Mouse (Mus musculus): ENCODE measurements at regions not wholly inside any gene's neighbourhood (a gene's known extent, or its start where the extent isn't known, plus 50 kb on each side); places are given as distances from the start of the nearest gene placed in this dataset.

DNA sequence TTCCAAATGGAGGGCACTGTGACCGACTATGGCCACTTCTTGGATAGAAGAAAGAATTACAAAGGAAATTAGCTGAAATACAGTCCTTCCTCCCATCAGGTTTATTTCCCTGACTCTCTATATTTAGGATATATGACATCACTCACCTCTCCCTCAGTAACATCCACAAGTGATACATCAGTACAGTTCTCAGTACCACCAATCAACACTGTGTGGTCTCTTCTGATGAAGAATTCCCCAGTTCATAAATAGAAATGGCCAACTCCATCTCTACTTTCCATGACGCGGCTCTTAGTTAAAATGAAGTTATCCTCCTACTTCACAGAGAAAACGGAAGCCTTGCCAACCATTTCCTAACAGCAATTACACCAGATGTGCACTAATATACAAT lies 208.3 kb upstream of the Dio2 start:
- TF ChIP-seq POLR2A (IDR thresholded peaks at IDR 0.05; ENCODE audit: extremely low read depth, insufficient read depth, low read length) (no peak), CTCF (IDR thresholded peaks at IDR 0.05; ENCODE audit: low read depth, low read length) (no peak)
- DNase-seq (ENCODE audit: extremely low read depth, low read depth, low spot score): no peak
- no peaks in the 10 kb centered on the region for H3K79me2 ChIP-seq (ENCODE audit: control insufficient read depth, insufficient read depth, low read length)
- H3K4me1 ChIP-seq (ENCODE audit: control insufficient read depth, insufficient read depth, low read length): no peaks in the 10 kb centered on the region
- no peak overlapping the region for H3K27ac ChIP-seq (replicated peaks; ENCODE audit: insufficient read depth, low read depth, low read length)
- H3K4me3 ChIP-seq (ENCODE audit: insufficient read depth, low read depth, low read length): no peak overlapping the region
- H3K27me3 ChIP-seq (ENCODE audit: control insufficient read depth, insufficient read depth, low read length): no peaks in the 10 kb centered on the region
- 87% methylated on average over 4 of the region's 4 CpGs for WGBS
- H3K9ac ChIP-seq (ENCODE audit: low read depth, low read length): no peak overlapping the region
- no peaks in the 10 kb centered on the region for H3K36me3 ChIP-seq (ENCODE audit: control insufficient read depth, insufficient read depth, low read length)

DNA sequence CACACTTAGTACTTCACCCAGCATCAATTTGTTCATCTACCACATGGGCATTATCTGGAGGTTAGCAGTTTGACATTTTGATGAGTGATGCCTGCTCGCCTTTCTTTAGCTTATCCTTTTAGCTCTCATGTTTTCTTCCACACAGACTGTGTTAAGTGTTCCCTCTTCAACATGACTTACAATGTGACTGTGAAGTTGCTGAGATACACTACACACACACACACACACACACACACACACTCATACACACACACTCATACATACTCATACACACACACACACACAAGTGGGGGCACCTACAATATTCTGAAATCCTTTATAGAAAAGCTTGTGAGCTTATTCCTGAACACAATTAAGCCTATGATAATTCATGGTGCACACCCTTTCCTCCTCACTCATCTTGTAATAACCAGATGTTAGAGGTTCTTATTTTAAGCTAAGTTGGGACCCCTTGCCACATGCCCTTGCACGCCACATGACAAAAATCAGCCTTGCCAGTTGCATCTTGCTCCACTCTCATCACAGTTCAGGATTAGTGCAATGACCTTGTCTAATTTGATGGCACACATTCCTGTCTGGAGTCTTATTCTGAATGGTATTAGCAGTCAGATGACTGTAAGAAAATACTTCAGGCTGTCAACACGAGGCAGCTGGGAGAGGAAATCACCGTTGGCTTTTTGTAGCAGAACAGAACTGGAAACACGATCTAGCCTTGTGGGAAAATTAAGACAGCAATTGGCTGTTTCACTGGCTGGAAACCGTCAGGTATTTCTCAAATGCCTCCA lies 207.7 kb upstream of the Dio2 start:
- no peak for DNase-seq (ENCODE audit: extremely low read depth, low read depth, low spot score)
- no peaks in the 10 kb centered on the region for H3K27me3 ChIP-seq (ENCODE audit: control insufficient read depth, insufficient read depth, low read length)
- H3K27ac ChIP-seq (replicated peaks; ENCODE audit: insufficient read depth, low read depth, low read length): no peak overlapping the region
- TF ChIP-seq POLR2A (IDR thresholded peaks at IDR 0.05; ENCODE audit: extremely low read depth, insufficient read depth, low read length) (no peak), CTCF (IDR thresholded peaks at IDR 0.05; ENCODE audit: low read depth, low read length) (no peak)
- H3K4me1 ChIP-seq (ENCODE audit: control insufficient read depth, insufficient read depth, low read length): no peaks in the 10 kb centered on the region
- no peaks in the 10 kb centered on the region for H3K36me3 ChIP-seq (ENCODE audit: control insufficient read depth, insufficient read depth, low read length)
- H3K4me3 ChIP-seq (ENCODE audit: insufficient read depth, low read depth, low read length): no peak overlapping the region
- H3K9ac ChIP-seq (ENCODE audit: low read depth, low read length): no peak overlapping the region
- 79% methylated on average over 6 of the region's 6 CpGs for WGBS
- no peaks in the 10 kb centered on the region for H3K79me2 ChIP-seq (ENCODE audit: control insufficient read depth, insufficient read depth, low read length)

DNA sequence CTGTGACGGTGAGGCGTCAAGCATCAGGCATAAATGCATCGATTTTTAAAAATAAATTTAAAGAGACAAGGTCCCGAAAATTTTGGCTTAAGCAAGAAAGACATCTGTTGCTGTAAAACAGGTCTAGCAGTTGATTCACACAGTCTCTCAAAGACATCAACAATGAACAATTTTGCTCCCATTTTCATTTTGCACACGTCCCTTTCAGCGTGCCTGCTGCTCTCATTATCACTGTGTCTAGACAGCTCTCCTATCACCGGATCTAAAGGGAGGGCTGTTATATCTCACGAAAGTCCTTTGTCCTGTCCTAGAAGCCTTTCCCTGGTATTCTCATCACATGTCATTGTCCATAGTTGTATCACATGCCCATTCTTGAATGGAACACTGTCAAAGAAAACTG lies 194.4 kb upstream of the Dio2 start:
- H3K27ac ChIP-seq (replicated peaks; ENCODE audit: insufficient read depth, low read depth, low read length): no peak overlapping the region
- H3K79me2 ChIP-seq (ENCODE audit: control insufficient read depth, insufficient read depth, low read length): no peaks in the 10 kb centered on the region
- DNase-seq (ENCODE audit: extremely low read depth, low read depth, low spot score): no peak
- no peaks in the 10 kb centered on the region for H3K36me3 ChIP-seq (ENCODE audit: control insufficient read depth, insufficient read depth, low read length)
- no peak overlapping the region for H3K4me3 ChIP-seq (ENCODE audit: insufficient read depth, low read depth, low read length)
- H3K9ac ChIP-seq (ENCODE audit: low read depth, low read length): no peak overlapping the region
- H3K4me1 ChIP-seq (ENCODE audit: control insufficient read depth, insufficient read depth, low read length): no peaks in the 10 kb centered on the region
- 92% methylated on average over 8 of the region's 8 CpGs for WGBS
- TF ChIP-seq POLR2A (IDR thresholded peaks at IDR 0.05; ENCODE audit: extremely low read depth, insufficient read depth, low read length) (no peak), CTCF (IDR thresholded peaks at IDR 0.05; ENCODE audit: low read depth, low read length) (no peak)
- H3K27me3 ChIP-seq (ENCODE audit: control insufficient read depth, insufficient read depth, low read length): no peaks in the 10 kb centered on the region

DNA sequence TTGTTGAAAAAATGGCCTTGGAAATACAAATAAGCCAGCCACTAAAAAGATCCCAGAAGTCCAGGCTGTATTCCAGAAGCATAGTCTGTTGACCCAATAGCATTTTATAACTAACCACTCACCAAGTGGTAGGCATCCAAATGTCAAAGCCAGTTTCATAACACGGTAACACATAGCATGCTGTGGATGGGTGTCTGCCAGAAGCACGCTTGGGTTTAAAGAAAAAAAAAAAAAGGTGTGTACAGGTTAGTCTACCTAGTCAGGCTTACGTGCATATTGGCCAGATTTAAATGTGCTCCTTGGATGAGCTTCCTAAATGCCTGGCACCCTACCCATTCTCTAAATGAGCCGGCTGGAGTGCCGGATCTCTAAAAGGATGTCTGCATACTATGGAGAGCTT lies 194.0 kb upstream of the Dio2 start:
- no peak overlapping the region for H3K27ac ChIP-seq (replicated peaks; ENCODE audit: insufficient read depth, low read depth, low read length)
- H3K4me3 ChIP-seq (ENCODE audit: insufficient read depth, low read depth, low read length): no peak overlapping the region
- H3K27me3 ChIP-seq (ENCODE audit: control insufficient read depth, insufficient read depth, low read length): no peaks in the 10 kb centered on the region
- 38% methylated on average over 5 of the region's 5 CpGs for WGBS
- no peaks in the 10 kb centered on the region for H3K79me2 ChIP-seq (ENCODE audit: control insufficient read depth, insufficient read depth, low read length)
- no peaks in the 10 kb centered on the region for H3K36me3 ChIP-seq (ENCODE audit: control insufficient read depth, insufficient read depth, low read length)
- no peak overlapping the region for H3K9ac ChIP-seq (ENCODE audit: low read depth, low read length)
- no peak for TF ChIP-seq POLR2A (IDR thresholded peaks at IDR 0.05; ENCODE audit: extremely low read depth, insufficient read depth, low read length)
- DNase-seq (ENCODE audit: extremely low read depth, low read depth, low spot score): peak; percentile 74
- no peaks in the 10 kb centered on the region for H3K4me1 ChIP-seq (ENCODE audit: control insufficient read depth, insufficient read depth, low read length)

DNA sequence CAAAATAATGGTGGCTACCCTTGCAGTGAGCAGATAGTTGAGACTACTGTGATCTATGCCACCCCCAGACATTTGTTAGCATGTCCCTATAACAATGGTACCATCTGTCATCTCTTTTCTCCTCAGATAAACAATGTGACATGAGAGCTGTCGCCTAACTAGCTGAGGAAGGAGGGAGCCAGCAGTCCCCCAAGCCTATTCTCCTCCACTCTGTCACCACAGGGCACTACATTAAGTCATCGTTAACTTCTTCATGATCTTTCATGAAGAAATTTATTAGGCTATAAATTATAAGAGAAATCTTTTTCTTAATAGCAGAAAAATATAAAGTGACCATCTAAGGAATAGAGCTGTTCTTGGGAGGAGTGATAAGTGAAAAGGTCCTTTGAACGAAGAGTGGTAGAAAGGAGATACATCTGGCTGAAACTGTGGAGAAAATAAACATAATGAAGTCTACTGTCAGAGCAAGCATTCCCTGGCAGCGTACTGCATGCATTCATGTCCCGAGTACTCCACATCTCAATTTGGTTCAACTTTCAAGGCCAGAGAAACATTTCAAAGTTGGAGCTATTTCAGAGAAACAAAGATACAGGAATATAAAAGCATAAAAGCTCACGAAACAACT lies 192.0 kb upstream of the Dio2 start:
- Histone ChIP-seq H3K36me3 (ENCODE audit: control insufficient read depth, insufficient read depth, low read length) (no peaks in the 10 kb centered on the region), H3K4me1 (ENCODE audit: control insufficient read depth, insufficient read depth, low read length) (no peaks in the 10 kb centered on the region), H3K27ac (replicated peaks; ENCODE audit: insufficient read depth, low read depth, low read length) (no peak overlapping the region), H3K79me2 (ENCODE audit: control insufficient read depth, insufficient read depth, low read length) (no peaks in the 10 kb centered on the region), H3K4me3 (ENCODE audit: insufficient read depth, low read depth, low read length) (no peak overlapping the region), H3K9ac (ENCODE audit: low read depth, low read length) (no peak overlapping the region), H3K27me3 (ENCODE audit: control insufficient read depth, insufficient read depth, low read length) (no peaks in the 10 kb centered on the region)
- DNase-seq (ENCODE audit: extremely low read depth, low read depth, low spot score): no peak
- TF ChIP-seq CTCF (IDR thresholded peaks at IDR 0.05; ENCODE audit: low read depth, low read length): no peak
- TF ChIP-seq POLR2A (IDR thresholded peaks at IDR 0.05; ENCODE audit: extremely low read depth, insufficient read depth, low read length): no peak
- 82% methylated on average over 6 of the region's 6 CpGs for WGBS

DNA sequence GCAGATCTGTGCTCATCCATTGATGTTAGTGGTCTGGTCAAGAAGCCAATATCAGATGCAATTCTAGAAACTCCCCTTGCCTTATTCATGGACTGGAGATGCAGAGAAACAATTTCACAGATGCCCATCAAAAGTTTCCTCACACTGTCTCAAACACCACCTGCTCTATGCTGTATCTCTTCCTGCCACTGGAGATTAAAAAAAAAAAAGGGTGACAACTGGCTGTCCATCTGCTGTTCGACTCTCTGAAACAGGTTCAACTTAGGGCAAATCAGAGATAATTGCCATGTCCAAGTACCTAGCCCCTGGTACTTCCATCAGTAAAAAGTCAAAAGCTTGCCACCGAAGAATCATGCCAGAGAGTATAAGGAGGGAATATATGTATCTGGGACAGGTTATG lies 185.4 kb upstream of the Dio2 start:
- H3K9ac ChIP-seq (ENCODE audit: low read depth, low read length): no peak overlapping the region
- no peak for TF ChIP-seq CTCF (IDR thresholded peaks at IDR 0.05; ENCODE audit: low read depth, low read length)
- no peak for TF ChIP-seq POLR2A (IDR thresholded peaks at IDR 0.05; ENCODE audit: extremely low read depth, insufficient read depth, low read length)
- no peak overlapping the region for H3K27ac ChIP-seq (replicated peaks; ENCODE audit: insufficient read depth, low read depth, low read length)
- H3K27me3 ChIP-seq (ENCODE audit: control insufficient read depth, insufficient read depth, low read length): no peaks in the 10 kb centered on the region
- WGBS: 59% methylated on average over 2 of the region's 2 CpGs
- no peak for DNase-seq (ENCODE audit: extremely low read depth, low read depth, low spot score)
- H3K79me2 ChIP-seq (ENCODE audit: control insufficient read depth, insufficient read depth, low read length): no peaks in the 10 kb centered on the region
- no peaks in the 10 kb centered on the region for H3K36me3 ChIP-seq (ENCODE audit: control insufficient read depth, insufficient read depth, low read length)
- peaks cover 2% of the 10 kb centered on the region; the same call in 1 of the 2 replicates for H3K4me1 ChIP-seq (ENCODE audit: control insufficient read depth, insufficient read depth, low read length)
- H3K4me3 ChIP-seq (ENCODE audit: insufficient read depth, low read depth, low read length): no peak overlapping the region

Data from liver, adult 2 months (tissue).